Mouse (Mus musculus) lung, postnatal 10 days (tissue): ENCODE data around the gene Eefsec.

ENCODE experiments used
- DNase-seq: peaks from one replicate; pipeline ENCODE4 v3.0.0; 2021

Eefsec gene

DNA sequence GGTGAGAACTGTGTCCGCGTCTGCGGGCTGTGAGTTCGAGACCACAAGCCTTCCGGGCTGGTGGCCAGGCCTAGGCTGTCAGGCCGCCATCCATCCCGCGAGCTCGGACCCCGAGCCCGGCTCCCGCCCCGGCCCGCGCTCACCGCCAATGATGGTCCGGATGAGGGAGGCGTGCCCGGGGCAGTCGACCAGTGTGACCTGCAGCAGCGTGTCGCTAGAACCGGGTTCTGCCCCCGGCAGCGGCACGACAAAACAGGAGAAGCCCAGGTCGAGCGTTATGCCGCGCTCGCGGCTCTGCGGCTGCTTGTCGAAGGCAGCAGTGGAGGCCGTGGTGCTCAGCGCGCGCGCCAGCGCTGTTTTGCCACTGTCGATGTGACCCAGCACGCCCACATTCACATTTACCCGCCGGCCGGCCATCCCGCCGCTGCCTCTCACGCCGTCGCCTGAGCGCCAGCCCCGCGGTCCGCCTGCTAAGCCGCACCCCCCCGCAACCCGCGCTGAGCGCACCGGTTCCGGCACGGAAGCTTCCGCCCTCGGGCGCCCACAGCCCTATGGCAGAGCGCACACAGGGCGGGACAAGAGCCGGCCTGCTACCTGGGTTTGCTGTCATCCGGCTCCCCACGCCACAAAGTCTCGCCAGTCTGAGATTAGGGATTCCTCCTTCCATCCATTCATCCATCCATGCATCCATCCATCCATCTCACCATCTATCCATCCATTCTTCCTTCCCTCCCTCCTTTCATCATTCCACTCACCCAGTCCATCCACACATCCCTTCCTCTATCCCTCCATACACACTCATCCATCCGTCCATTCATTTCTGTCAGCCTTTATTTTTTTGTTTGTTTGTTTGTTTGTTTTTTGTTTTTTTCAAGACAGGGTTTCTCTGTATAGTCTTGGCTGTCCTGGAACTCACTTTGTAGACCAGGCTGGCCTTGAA, at the start of gene Eefsec:
Gene Eefsec (minus strand): TSS at position 477 of the 940 bp plus-strand sequence.
- peak; percentile 89 for DNase-seq

GRCm38 (mm10) chr6:88493712-88494111, 47.4 kb upstream of the Eefsec start:
- no peak for DNase-seq

- DNase-seq: no peak
These were observed 44.5 kb upstream of the Eefsec start for GRCm38 (mm10) chr6:88490629-88491354.

DNA sequence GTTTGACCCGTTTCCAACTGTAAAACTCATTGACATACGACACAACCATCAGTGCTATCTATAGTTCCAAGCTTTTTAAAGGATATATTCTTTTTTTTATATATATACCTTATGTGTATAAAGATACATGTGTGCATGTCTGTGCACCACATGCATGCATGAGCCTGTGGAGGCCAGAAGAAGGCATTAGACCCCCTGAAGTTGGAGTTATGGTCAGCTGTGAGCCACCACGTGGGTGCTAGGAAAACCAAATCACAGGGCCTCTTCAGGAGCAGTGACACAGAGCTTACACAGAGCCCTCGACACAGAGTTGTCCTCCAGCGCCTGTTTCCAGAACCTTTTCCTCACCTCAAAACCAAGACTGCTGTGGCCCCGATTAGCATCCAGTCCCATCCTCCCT, 43.5 kb upstream of the Eefsec start:
- no peak for DNase-seq

- DNase-seq: no peak
These were observed 42.7 kb upstream of the Eefsec start for GRCm38 (mm10) chr6:88489026-88489425.

GRCm38 (mm10) chr6:88486893-88487292, 40.6 kb upstream of the Eefsec start:
- peak; percentile 70 for DNase-seq

GRCm38 (mm10) chr6:88485378-88485777, 39.0 kb upstream of the Eefsec start:
- DNase-seq: peak; percentile 67

- no peak for DNase-seq
These were observed 37.6 kb upstream of the Eefsec start for GRCm38 (mm10) chr6:88483913-88484312.

- DNase-seq: peak; percentile 73
These were observed 36.8 kb upstream of the Eefsec start for GRCm38 (mm10) chr6:88483111-88483510.

DNA sequence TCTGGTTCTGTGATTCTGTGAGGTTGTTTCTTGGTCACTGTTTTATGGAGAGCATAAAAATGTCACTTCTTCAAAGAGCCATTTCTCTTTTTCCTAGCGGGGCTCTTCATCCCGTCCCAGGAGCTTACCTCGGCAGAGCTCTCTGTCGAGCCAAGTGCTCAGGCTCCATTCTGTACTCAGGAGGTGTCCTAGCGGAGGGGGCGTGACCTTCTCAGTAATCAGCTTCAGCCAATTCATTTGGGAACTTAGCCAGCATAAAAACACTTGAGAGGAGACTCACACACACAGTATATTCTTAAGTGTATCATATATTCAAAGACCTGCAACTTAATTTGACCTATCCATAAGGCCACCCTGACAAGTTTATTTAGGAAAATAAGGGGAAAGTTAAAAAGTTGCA, 34.1 kb upstream of the Eefsec start:
- DNase-seq: no peak

DNA sequence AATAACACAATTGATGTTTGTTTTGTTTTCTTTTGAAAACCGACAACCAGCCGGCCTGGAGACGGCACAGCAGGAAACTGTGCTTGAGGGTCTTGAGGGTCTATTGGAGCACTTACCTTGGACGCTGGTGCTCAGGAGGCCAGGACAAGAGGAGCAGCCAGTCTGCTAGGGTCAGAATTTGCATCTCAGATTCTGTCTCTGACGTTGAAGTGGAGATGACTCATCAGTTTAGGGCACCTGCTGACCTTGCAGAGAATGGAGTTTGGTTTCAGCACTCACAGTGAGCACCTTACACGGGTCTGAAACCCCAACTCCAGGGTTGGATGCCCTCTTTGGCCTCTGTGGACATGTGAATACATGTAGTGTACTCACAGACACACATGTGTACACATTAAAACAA, 23.5 kb upstream of the Eefsec start:
- DNase-seq: no peak

DNA sequence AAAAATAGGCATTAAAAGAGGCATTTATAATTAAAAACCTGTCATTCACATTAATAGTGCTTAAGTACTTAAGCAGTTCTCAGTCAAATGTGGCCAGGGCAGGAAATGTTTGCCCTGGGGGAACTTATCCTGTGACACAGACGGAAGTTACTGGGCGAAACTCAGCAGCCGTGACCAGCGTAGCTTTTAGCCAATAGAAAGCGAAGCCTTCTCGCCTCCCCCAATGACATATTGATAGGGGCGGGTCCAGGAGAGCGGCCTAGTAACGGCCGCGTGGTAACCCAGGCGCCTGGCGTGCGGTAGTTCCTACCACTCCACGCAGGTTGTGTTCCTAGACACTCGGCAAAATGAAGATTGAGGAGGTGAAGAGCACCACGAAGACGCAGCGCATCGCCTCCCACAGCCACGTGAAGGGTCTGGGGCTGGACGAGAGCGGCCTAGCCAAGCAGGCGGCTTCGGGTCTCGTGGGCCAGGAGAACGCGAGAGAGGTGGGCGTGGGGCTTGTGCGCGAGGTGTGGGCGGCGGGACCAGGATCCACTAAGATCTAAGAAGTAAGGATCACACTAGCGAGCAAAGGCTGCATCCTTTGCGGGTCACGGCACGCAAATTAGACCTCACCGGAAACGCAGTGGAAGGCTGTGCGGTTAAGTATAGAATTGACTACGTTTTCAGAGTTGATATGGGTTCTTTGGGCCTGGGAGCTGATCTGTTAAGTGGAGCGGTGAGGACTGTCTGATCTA, 19.0 kb upstream of the Eefsec start, which contains the start of gene Ruvbl1:
Gene Ruvbl1 (plus strand): TSS at position 229 of the 740 bp plus-strand sequence.
- DNase-seq: peak; percentile 97

- DNase-seq: no peak
These were observed 8.2 kb upstream of the Eefsec start for GRCm38 (mm10) chr6:88454545-88454944.

DNA sequence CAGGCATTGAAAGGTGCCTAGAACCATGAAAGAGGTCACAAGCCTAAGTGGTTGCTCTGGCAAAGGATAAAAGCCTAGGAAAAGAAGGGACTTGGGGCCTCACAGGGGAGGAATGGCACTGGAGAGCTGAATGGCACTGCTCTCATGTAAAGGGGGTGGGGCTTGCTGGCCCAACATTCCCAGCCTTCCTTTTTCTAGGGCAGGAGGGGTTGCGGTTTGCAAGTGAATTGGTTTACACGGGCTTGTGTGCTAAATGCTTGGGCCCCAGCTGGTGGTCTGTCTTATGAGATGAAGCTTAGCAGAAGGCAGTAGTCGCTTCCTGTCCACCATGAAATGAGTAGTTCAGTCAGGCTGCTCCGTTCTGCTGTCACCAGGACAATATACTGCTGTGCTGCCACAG, 1.1 kb upstream of the Eefsec start:
- no peak for DNase-seq

GRCm38 (mm10) chr6:88445661-88446060, 678 bp downstream of the Eefsec start:
- no peak for DNase-seq

DNA sequence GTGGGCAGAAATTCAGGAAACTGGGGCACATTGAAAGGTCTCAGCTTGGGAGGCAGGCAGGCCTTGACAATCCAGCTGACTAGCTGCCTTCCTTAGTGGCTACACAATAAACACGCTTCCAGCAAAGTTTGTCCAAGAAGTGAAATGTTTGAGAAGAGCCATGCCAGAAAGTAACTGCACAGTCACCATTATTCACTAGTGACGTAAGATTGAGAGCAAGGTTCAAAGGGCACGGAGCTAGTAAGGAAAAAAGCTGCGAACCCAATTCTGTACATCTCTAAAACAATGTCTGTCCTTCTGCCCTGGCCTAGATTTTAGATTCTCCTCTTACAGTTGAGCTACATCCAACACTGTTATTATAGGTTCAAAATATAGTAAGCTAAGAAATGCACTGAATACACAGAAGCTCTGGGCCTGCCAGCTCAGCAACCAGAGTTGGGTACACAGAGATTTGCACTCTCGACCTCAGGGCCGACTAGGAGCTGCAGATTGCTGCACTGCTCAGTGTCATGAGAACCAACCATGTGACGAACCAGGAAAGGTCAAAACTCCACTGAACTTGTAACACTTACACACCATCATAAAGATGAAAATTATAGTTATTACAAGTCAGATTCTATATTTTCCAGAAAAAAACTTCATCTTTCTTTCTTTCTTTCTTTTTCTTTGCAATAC, 2.1 kb downstream of the Eefsec start:
- no peak for DNase-seq

DNA sequence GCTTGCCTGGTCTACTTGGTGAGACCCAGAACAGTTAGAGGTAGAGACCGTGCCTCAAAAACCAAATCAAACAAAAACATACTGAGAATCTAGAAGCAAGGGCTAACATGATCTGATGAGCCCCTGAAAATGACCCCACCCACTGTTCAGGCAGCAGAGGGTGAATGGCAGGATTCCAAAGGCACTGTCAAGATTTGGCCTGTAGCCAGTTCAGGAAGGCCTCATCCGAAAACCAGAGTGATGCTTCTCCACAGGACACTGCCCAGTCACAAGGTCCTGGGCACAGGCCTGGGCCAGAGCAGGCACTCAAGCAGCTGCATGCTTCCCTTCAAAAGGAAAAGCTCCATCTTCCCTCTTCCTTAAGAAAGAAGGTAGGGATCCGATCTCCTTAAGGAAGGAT, 2.9 kb downstream of the Eefsec start:
- DNase-seq: peak; percentile 19

GRCm38 (mm10) chr6:88442551-88442950, 3.8 kb downstream of the Eefsec start:
- no peak for DNase-seq

DNA sequence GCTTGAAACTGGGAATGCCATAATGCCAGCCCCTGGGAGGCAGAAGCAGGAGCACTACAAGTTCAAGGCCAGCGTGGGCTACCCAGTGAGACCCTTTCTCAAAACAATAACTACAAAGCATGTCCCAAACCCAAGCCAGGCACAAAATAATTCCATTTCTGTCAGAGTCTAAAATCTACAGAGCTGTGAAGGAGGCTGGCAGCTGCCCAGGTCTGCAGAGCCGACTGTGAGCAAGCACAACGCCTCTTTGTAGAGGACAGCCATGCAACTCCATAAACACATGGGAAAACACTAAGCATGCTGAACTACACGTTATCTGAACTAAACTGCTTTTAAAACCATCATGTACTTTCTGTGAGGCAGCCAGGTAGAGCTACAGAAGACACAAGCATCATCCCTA, 7.3 kb downstream of the Eefsec start:
- no peak for DNase-seq

DNA sequence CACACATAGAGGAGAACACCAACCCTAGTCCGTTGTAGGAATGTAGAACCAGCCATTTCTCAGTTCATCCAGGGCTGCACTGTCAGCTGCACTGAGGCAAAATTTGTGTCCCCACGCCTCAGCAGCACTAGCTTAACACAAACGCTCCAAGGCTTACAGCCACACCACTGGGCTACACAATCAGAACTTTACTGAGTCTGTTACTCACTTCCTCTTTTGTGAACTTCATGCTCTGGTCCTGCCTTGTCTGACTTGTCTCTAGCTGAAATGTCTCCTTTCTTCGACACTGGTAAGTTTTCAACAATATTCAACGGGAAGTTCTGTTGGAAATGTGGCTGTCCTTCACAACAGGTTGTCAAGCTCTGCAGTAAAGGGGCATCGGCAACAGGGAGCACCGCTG, 10.7 kb downstream of the Eefsec start:
- DNase-seq: no peak

- DNase-seq: peak; percentile 68
These were observed 15.1 kb downstream of the Eefsec start for GRCm38 (mm10) chr6:88431202-88431601.

GRCm38 (mm10) chr6:88416130-88416758, 30.1 kb downstream of the Eefsec start:
- DNase-seq: no peak
